Mouse (Mus musculus): ENCODE results near the gene Cbll1. TPM values are rescaled to one million over a fixed set of nuclear protein-coding genes. Genes with fewer than 3 reads are reported as not detected.

The Cbll1 gene
- polyA plus RNA-seq, 1 experiment from 2014 or later = 13.1 TPM

- no peak overlapping the region for H3K9ac ChIP-seq (ENCODE audit: low read depth, low read length)
- TF ChIP-seq CTCF (IDR thresholded peaks at IDR 0.05; ENCODE audit: low read depth) = no peak
- H3K4me1 ChIP-seq (replicated peaks; ENCODE audit: insufficient read depth, low read length) = peaks cover 4% of the 10 kb centered on the region; the same call in 1 of the 2 replicates
- no peaks in the 10 kb centered on the region for H3K36me3 ChIP-seq (ENCODE audit: insufficient read depth, low read length)
- WGBS = 54% methylated on average over 11 of the region's 11 CpGs
- H3K4me2 ChIP-seq (ENCODE audit: low read length) = no peak overlapping the region
- H3K4me3 ChIP-seq (replicated peaks; ENCODE audit: low read depth, low read length) = no peak overlapping the region
- peak; percentile 59; the same call in 1 of the 2 replicates for ATAC-seq (replicated peaks; ENCODE audit: low FRiP score, low read depth)
- peak; percentile 30 for DNase-seq (ENCODE audit: low spot score)
- H3K9me3 ChIP-seq (replicated peaks; ENCODE audit: low read length) = no peaks in the 10 kb centered on the region
- 0 out of 2 replicates have a peak overlapping the region, but pooled peaks have one; percentile 21 for H3K27ac ChIP-seq
- H3K27me3 ChIP-seq (ENCODE audit: insufficient read depth, low read length) = no peaks in the 10 kb centered on the region
These were observed 34.8 kb upstream of the Cbll1 start for GRCm38 (mm10) chr12:31534060-31534843.

DNA sequence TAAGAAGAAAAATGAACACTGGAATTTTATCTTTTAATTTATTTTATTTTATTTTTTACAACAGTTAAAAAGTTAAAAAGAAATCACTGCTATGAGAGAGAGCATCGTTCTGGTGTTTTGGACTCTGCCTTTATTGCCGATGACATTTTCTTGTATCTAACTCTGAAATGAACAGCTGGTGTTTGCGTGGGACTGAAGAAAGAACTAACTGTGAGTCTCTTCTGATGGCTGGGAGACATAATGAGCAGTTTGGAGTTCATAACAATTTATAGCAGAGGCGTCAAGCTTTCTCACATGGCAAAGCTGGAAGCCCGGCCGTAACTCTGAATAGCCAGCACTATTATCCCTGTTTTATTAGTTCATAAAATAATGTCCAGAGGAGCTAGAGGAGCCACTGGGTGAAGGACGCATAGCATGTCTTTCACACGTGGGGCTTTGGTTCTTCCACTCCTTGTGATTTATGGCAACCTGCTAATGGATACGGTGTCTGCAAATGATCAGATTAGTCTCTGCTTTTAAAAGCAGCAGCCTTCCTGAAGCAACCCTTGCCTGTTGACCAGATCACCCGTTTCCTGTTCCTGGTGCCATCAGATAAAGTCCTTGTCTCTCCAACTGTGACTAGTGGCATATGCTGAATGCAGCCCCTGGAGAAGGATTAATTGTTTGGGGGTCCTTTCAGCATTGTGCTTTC is 33.9 kb upstream of the Cbll1 start:
- no peak for ATAC-seq (replicated peaks; ENCODE audit: low FRiP score, low read depth)

DNA sequence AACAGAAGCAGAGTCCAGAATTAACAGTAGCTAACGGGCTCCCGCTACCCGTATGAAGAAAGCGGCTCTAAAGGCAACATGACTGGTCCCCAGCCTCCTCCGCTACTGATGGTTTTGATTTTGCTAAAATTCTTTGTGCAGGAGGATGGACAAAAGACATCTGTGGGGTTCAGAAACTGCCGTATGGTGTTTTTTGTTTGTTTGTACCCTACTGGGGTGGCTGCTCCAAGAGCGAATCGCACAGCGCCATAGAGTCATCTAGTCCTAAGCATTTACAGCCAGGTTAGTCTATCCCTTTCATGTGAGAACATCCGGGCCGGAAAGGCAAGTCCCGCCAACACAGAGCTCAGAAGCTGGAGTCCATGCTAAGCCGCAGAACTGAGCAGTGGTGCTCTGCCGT is 32.6 kb upstream of the Cbll1 start:
- Histone ChIP-seq H3K27ac (no peak overlapping the region), H3K9me3 (replicated peaks; ENCODE audit: low read length) (no peaks in the 10 kb centered on the region), H3K27me3 (ENCODE audit: insufficient read depth, low read length) (no peaks in the 10 kb centered on the region), H3K4me2 (ENCODE audit: low read length) (no peak overlapping the region), H3K9ac (ENCODE audit: low read depth, low read length) (no peak overlapping the region), H3K4me1 (replicated peaks; ENCODE audit: insufficient read depth, low read length) (no peaks in the 10 kb centered on the region), H3K36me3 (ENCODE audit: insufficient read depth, low read length) (no peaks in the 10 kb centered on the region), H3K4me3 (replicated peaks; ENCODE audit: low read depth, low read length) (no peak overlapping the region)
- ATAC-seq (replicated peaks; ENCODE audit: low FRiP score, low read depth) = no peak
- no peak for TF ChIP-seq CTCF (IDR thresholded peaks at IDR 0.05; ENCODE audit: low read depth)
- DNase-seq (ENCODE audit: low spot score) = no peak
- WGBS = 68% methylated on average over 14 of the region's 14 CpGs

More for the DNA sequence above, 33.9 kb upstream of the Cbll1 start:
- H3K9ac ChIP-seq (ENCODE audit: low read depth, low read length) = no peak overlapping the region
- TF ChIP-seq CTCF (IDR thresholded peaks at IDR 0.05; ENCODE audit: low read depth) = no peak
- no peak overlapping the region for H3K4me2 ChIP-seq (ENCODE audit: low read length)
- DNase-seq (ENCODE audit: low spot score) = peak; percentile 24
- H3K27ac ChIP-seq = no peak overlapping the region
- H3K9me3 ChIP-seq (replicated peaks; ENCODE audit: low read length) = no peaks in the 10 kb centered on the region
- H3K4me3 ChIP-seq (replicated peaks; ENCODE audit: low read depth, low read length) = no peak overlapping the region
- H3K36me3 ChIP-seq (ENCODE audit: insufficient read depth, low read length) = no peaks in the 10 kb centered on the region
- H3K27me3 ChIP-seq (ENCODE audit: insufficient read depth, low read length) = no peaks in the 10 kb centered on the region
- peaks cover 4% of the 10 kb centered on the region; the same call in 1 of the 2 replicates for H3K4me1 ChIP-seq (replicated peaks; ENCODE audit: insufficient read depth, low read length)
- WGBS = 35% methylated on average over 10 of the region's 10 CpGs

- no peak for TF ChIP-seq CTCF (IDR thresholded peaks at IDR 0.05; ENCODE audit: low read depth)
- H3K4me3 ChIP-seq (replicated peaks; ENCODE audit: low read depth, low read length) = no peak overlapping the region
- DNase-seq (ENCODE audit: low spot score) = no peak
- no peak for ATAC-seq (replicated peaks; ENCODE audit: low FRiP score, low read depth)
- H3K9ac ChIP-seq (ENCODE audit: low read depth, low read length) = no peak overlapping the region
- H3K36me3 ChIP-seq (ENCODE audit: insufficient read depth, low read length) = no peaks in the 10 kb centered on the region
- H3K4me1 ChIP-seq (replicated peaks; ENCODE audit: insufficient read depth, low read length) = no peaks in the 10 kb centered on the region
- no peaks in the 10 kb centered on the region for H3K27me3 ChIP-seq (ENCODE audit: insufficient read depth, low read length)
- H3K27ac ChIP-seq = no peak overlapping the region
- no peak overlapping the region for H3K4me2 ChIP-seq (ENCODE audit: low read length)
- no peaks in the 10 kb centered on the region for H3K9me3 ChIP-seq (replicated peaks; ENCODE audit: low read length)
- 77% methylated on average over 6 of the region's 6 CpGs for WGBS
These were observed 28.0 kb upstream of the Cbll1 start for GRCm38 (mm10) chr12:31527407-31527806.

GRCm38 (mm10) chr12:31521371-31521770 is 22.0 kb upstream of the Cbll1 start:
- no peaks in the 10 kb centered on the region for H3K36me3 ChIP-seq (ENCODE audit: insufficient read depth, low read length)
- H3K9ac ChIP-seq (ENCODE audit: low read depth, low read length) = no peak overlapping the region
- H3K4me2 ChIP-seq (ENCODE audit: low read length) = no peak overlapping the region
- H3K27me3 ChIP-seq (ENCODE audit: insufficient read depth, low read length) = no peaks in the 10 kb centered on the region
- H3K4me1 ChIP-seq (replicated peaks; ENCODE audit: insufficient read depth, low read length) = no peaks in the 10 kb centered on the region
- DNase-seq (ENCODE audit: low spot score) = no peak
- 86% methylated on average over 3 of the region's 3 CpGs for WGBS
- no peak overlapping the region for H3K4me3 ChIP-seq (replicated peaks; ENCODE audit: low read depth, low read length)
- no peak overlapping the region for H3K27ac ChIP-seq
- no peak for TF ChIP-seq CTCF (IDR thresholded peaks at IDR 0.05; ENCODE audit: low read depth)
- H3K9me3 ChIP-seq (replicated peaks; ENCODE audit: low read length) = no peaks in the 10 kb centered on the region
- no peak for ATAC-seq (replicated peaks; ENCODE audit: low FRiP score, low read depth)

DNA sequence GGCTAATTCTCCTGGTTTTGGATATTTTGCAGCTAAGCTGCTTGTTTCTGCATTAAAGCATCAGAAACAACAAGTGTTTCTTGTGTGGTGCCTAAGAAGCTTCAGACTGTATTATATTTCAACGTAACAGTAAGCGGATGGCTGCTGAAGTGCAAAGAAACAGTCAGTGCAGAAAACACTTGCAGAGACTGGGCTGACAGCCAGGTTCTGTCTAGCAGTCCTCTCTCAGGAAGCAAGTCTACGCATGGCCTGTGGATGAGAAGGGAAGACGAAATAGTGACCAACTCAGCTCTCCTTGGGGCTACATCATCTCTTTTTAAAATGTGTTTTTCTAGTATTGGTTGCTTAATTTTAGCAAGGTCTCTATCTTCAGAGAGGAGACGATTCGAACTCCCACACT is 20.7 kb upstream of the Cbll1 start:
- Histone ChIP-seq H3K4me2 (ENCODE audit: low read length) (no peak overlapping the region), H3K9ac (ENCODE audit: low read depth, low read length) (no peak overlapping the region), H3K27me3 (ENCODE audit: insufficient read depth, low read length) (no peaks in the 10 kb centered on the region), H3K36me3 (ENCODE audit: insufficient read depth, low read length) (no peaks in the 10 kb centered on the region), H3K4me3 (replicated peaks; ENCODE audit: low read depth, low read length) (no peak overlapping the region), H3K4me1 (replicated peaks; ENCODE audit: insufficient read depth, low read length) (no peaks in the 10 kb centered on the region), H3K9me3 (replicated peaks; ENCODE audit: low read length) (no peaks in the 10 kb centered on the region), H3K27ac (no peak overlapping the region)
- ATAC-seq (replicated peaks; ENCODE audit: low FRiP score, low read depth) = no peak
- 55% methylated on average over 6 of the region's 6 CpGs for WGBS
- TF ChIP-seq CTCF (IDR thresholded peaks at IDR 0.05; ENCODE audit: low read depth) = no peak
- DNase-seq (ENCODE audit: low spot score) = peak; percentile 35

Data from kidney, postnatal 0 days (tissue).